Mouse (Mus musculus) neural tube, embryonic 12.5 days (tissue): Measurements from ENCODE around the gene Hmbs. TPM values are rescaled to one million over a fixed set of nuclear protein-coding genes. Genes with fewer than 3 reads are reported as not detected.
"Not testable (repeated sequence)": the region's sequence is repeated elsewhere in the genome, so short reads cannot be mapped to it uniquely, and the experiment has no call there.

ENCODE experiments used
- ATAC-seq: fragments of 200-750 bp; cut with Nextera tagmentation; 2 replicates; pipeline ENCODE4 v1.8.0; 2017; ENCODE audit warnings: low read depth, mild to moderate bottlenecking, moderate TSS enrichment, moderate library complexity; ENCODE audit not compliant: low FRiP score
- H3K27ac ChIP-seq: fragments of 300-500 bp; sonication (generic); 2 replicates; pipeline ENCODE4 v1.5.1; 2016
- H3K27me3 ChIP-seq: fragments of 300-500 bp; sonication (generic); replicated peaks from 2 replicates; pipeline ENCODE4 v1.6.1; 2016; ENCODE audit warnings: mild to moderate bottlenecking
- H3K36me3 ChIP-seq: fragments of 300-500 bp; sonication (generic); 2 replicates; pipeline ENCODE4 v1.6.1; 2016; ENCODE audit warnings: mild to moderate bottlenecking
- H3K4me1 ChIP-seq: fragments of 300-500 bp; sonication (generic); 2 replicates; pipeline ENCODE4 v1.6.1; 2016
- H3K4me2 ChIP-seq: fragments of 300-500 bp; sonication (generic); replicated peaks from 2 replicates; pipeline ENCODE4 v1.6.1; 2016; ENCODE audit warnings: mild to moderate bottlenecking
- H3K4me3 ChIP-seq: fragments of 300-500 bp; sonication (generic); 2 replicates; pipeline ENCODE4 v1.5.1; 2016
- H3K9ac ChIP-seq: fragments of 300-500 bp; sonication (generic); 2 replicates; pipeline ENCODE4 v1.6.1; 2016; ENCODE audit warnings: mild to moderate bottlenecking
- H3K9me3 ChIP-seq: fragments of 300-500 bp; sonication (generic); 2 replicates; pipeline ENCODE4 v1.6.1; 2016; ENCODE audit warnings: mild to moderate bottlenecking
- WGBS: fragments of 180-500 bp; shearing (Covaris S2); methylation state at CpG from one replicate; pipeline ENCODE4 v1.1.7; 2016; 5-methylcytosine and 5-hydroxymethylcytosine counted together
- polyA plus RNA-seq: library from polyadenylated mRNA; unstranded; fragments of >200 nt; fragmentation: Nextera tagmentation; extraction: Ambion mirVana; gene quantifications from 2 replicates; pipeline ENCODE4 v1.2.1, GENCODE M21; 2016

Hmbs gene
- polyA plus RNA-seq, 1 experiment from 2014 or later, result 95.0 TPM

- Histone ChIP-seq H3K36me3 (peaks cover 20% of the 10 kb centered on the region), H3K4me3 (no peak overlapping the region; the same call in 1 of the 2 replicates), H3K9me3 (no peaks in the 10 kb centered on the region), H3K4me1 (peaks cover 17% of the 10 kb centered on the region), H3K4me2 (0 out of 2 replicates have a peak overlapping the region, but pooled peaks have one; percentile 5), H3K27ac (no peak overlapping the region), H3K27me3 (no peaks in the 10 kb centered on the region), H3K9ac (no peak overlapping the region)
- 86% methylated on average over 3 of the region's 3 CpGs for WGBS
- no peak for ATAC-seq
Measured at GRCm38 (mm10) chr9:44342173-44342572, 1.9 kb downstream of the Hmbs start.

- no peak overlapping the region for H3K4me3 ChIP-seq
- 89% methylated on average over 5 of the region's 5 CpGs for WGBS
- H3K27me3 ChIP-seq, result no peaks in the 10 kb centered on the region
- H3K36me3 ChIP-seq, result peaks cover 16% of the 10 kb centered on the region; the same call in 1 of the 2 replicates
- H3K4me2 ChIP-seq, result no peak overlapping the region
- no peak for ATAC-seq
- H3K9me3 ChIP-seq, result no peaks in the 10 kb centered on the region
- H3K9ac ChIP-seq, result no peak overlapping the region
- peaks cover 24% of the 10 kb centered on the region for H3K4me1 ChIP-seq
- no peak overlapping the region for H3K27ac ChIP-seq
Measured at GRCm38 (mm10) chr9:44341487-44341886, 2.5 kb downstream of the Hmbs start.

- Histone ChIP-seq H3K36me3 (peaks cover 20% of the 10 kb centered on the region), H3K27me3 (no peaks in the 10 kb centered on the region), H3K9me3 (no peaks in the 10 kb centered on the region), H3K4me2 (no peak overlapping the region), H3K27ac (no peak overlapping the region), H3K4me1 (peaks cover 31% of the 10 kb centered on the region), H3K9ac (no peak overlapping the region), H3K4me3 (no peak overlapping the region)
- 88% methylated on average over 5 of the region's 5 CpGs for WGBS
- ATAC-seq, result no peak
Measured at GRCm38 (mm10) chr9:44338574-44338973, 5.5 kb downstream of the Hmbs start.

- H3K27me3 ChIP-seq, result no peaks in the 10 kb centered on the region
- H3K36me3 ChIP-seq, result peaks cover 30% of the 10 kb centered on the region
- WGBS, result 65% methylated on average over 9 of the region's 9 CpGs
- peaks cover 23% of the 10 kb centered on the region for H3K4me1 ChIP-seq
- ATAC-seq, result no peak
- H3K9ac ChIP-seq, result no peak overlapping the region
- H3K27ac ChIP-seq, result no peak overlapping the region
- no peaks in the 10 kb centered on the region for H3K9me3 ChIP-seq
- H3K4me3 ChIP-seq, result no peak overlapping the region
- H3K4me2 ChIP-seq, result peak overlapping the region; percentile 83
Measured at GRCm38 (mm10) chr9:44337436-44338169, 6.4 kb downstream of the Hmbs start.

- peaks cover 22% of the 10 kb centered on the region for H3K4me1 ChIP-seq
- no peak overlapping the region for H3K27ac ChIP-seq
- peaks cover 35% of the 10 kb centered on the region for H3K36me3 ChIP-seq
- H3K4me3 ChIP-seq, result peak overlapping the region; percentile 91; the same call in 1 of the 2 replicates
- peak overlapping the region; percentile 83 for H3K4me2 ChIP-seq
- no peak for ATAC-seq
- H3K9me3 ChIP-seq, result no peaks in the 10 kb centered on the region
- H3K9ac ChIP-seq, result peak overlapping the region; percentile 47; the same call in 1 of the 2 replicates
- WGBS, result 74% methylated on average over 3 of the region's 3 CpGs
- H3K27me3 ChIP-seq, result no peaks in the 10 kb centered on the region
Measured at GRCm38 (mm10) chr9:44336964-44337363, 7.1 kb downstream of the Hmbs start.

GRCm38 (mm10) chr9:44336513-44336912 lies 7.5 kb downstream of the Hmbs start:
- H3K27ac ChIP-seq, H3K27me3 ChIP-seq, H3K9me3 ChIP-seq, ATAC-seq: not testable (repeated sequence)
- Histone ChIP-seq H3K4me3 (peak overlapping the region; percentile 91), H3K4me2 (peak overlapping the region; percentile 83), H3K4me1 (peaks cover 22% of the 10 kb centered on the region), H3K36me3 (peaks cover 39% of the 10 kb centered on the region), H3K9ac (peak overlapping the region; percentile 47; the same call in 1 of the 2 replicates)
- WGBS, result 26% methylated on average over 4 of the region's 4 CpGs

GRCm38 (mm10) chr9:44336093-44336406 lies 8.0 kb downstream of the Hmbs start:
- peaks cover 22% of the 10 kb centered on the region for H3K4me1 ChIP-seq
- H3K36me3 ChIP-seq, result peaks cover 37% of the 10 kb centered on the region
- H3K27ac ChIP-seq, result peak overlapping the region; percentile 89; the same call in 1 of the 2 replicates
- H3K4me3 ChIP-seq, result peak overlapping the region; percentile 91
- no peaks in the 10 kb centered on the region for H3K27me3 ChIP-seq
- H3K9ac ChIP-seq, result peak overlapping the region; percentile 97
- no peak for ATAC-seq
- WGBS, result 2% methylated on average over 5 of the region's 5 CpGs
- peak overlapping the region; percentile 83 for H3K4me2 ChIP-seq
- no peaks in the 10 kb centered on the region for H3K9me3 ChIP-seq

- ATAC-seq, result no peak; the same call in 1 of the 2 replicates
- WGBS, result under 1% methylated on average over 50 of the region's 50 CpGs
- Histone ChIP-seq H3K27me3 (no peaks in the 10 kb centered on the region), H3K27ac (peak overlapping the region; percentile 89), H3K9me3 (no peaks in the 10 kb centered on the region), H3K4me3 (peak overlapping the region; percentile 91), H3K4me1 (peaks cover 22% of the 10 kb centered on the region), H3K36me3 (peaks cover 38% of the 10 kb centered on the region), H3K9ac (peak overlapping the region; percentile 97), H3K4me2 (peak overlapping the region; percentile 83)
Measured at GRCm38 (mm10) chr9:44335331-44336092, 8.5 kb downstream of the Hmbs start.

- under 1% methylated on average over 91 of the region's 91 CpGs for WGBS
- Histone ChIP-seq H3K36me3 (peaks cover 46% of the 10 kb centered on the region), H3K4me2 (peak within 1 kb of the TSS; percentile 83), H3K27me3 (no peaks in the 10 kb centered on the region), H3K27ac (peak within 1 kb of the TSS; percentile 89), H3K4me1 (peaks cover 22% of the 10 kb centered on the region), H3K9ac (peak within 1 kb of the TSS; percentile 97), H3K4me3 (peak within 1 kb of the TSS; percentile 91), H3K9me3 (no peaks in the 10 kb centered on the region)
- ATAC-seq, result peak; percentile 97
Measured at GRCm38 (mm10) chr9:44334396-44335330, 9.4 kb downstream of the Hmbs start, which contains the start of gene H2afx. H2afx (plus strand) TSS chr9:44334694.

- no peak overlapping the region for H3K27ac ChIP-seq
- 97% methylated on average over 13 of the region's 13 CpGs for WGBS
- no peaks in the 10 kb centered on the region for H3K9me3 ChIP-seq
- no peaks in the 10 kb centered on the region for H3K27me3 ChIP-seq
- 0 out of 2 replicates have a peak overlapping the region, but pooled peaks have one; percentile 1 for H3K4me3 ChIP-seq
- H3K36me3 ChIP-seq, result peaks cover 44% of the 10 kb centered on the region
- peaks cover 22% of the 10 kb centered on the region for H3K4me1 ChIP-seq
- ATAC-seq, result no peak
- no peak overlapping the region for H3K9ac ChIP-seq
- H3K4me2 ChIP-seq, result no peak overlapping the region
Measured at GRCm38 (mm10) chr9:44332918-44333638, 10.9 kb downstream of the Hmbs start.

- no peak for ATAC-seq
- H3K36me3 ChIP-seq, result peaks cover 44% of the 10 kb centered on the region
Measured at GRCm38 (mm10) chr9:44330736-44331135, 13.3 kb downstream of the Hmbs start.

More at GRCm38 (mm10) chr9:44330736-44331135, 13.3 kb downstream of the Hmbs start:
- H3K27ac ChIP-seq, result no peak overlapping the region
- no peak overlapping the region for H3K4me2 ChIP-seq
- no peaks in the 10 kb centered on the region for H3K9me3 ChIP-seq
- peaks cover 15% of the 10 kb centered on the region for H3K4me1 ChIP-seq
- 94% methylated on average over 6 of the region's 6 CpGs for WGBS
- H3K27me3 ChIP-seq, result no peaks in the 10 kb centered on the region
- no peak overlapping the region for H3K9ac ChIP-seq
- no peak overlapping the region for H3K4me3 ChIP-seq
